Mouse (Mus musculus) MEL (cell line): ENCODE measurements around the gene D130052B06Rik. TPM values are rescaled to one million over a fixed set of nuclear protein-coding genes. Genes with fewer than 3 reads are reported as not detected.

Source experiments
- DNase-seq: peaks from one replicate; pipeline ENCODE4 v3.0.0; 2011; ENCODE audit warnings: low read depth, low spot score
- H3K27ac ChIP-seq: 2 replicates; pipeline ENCODE4 v1.5.1; 2012; ENCODE audit warnings: low read depth, mild to moderate bottlenecking, control low read depth, low read length, moderate library complexity; ENCODE audit not compliant: control insufficient read depth
- H3K27me3 ChIP-seq, 2 experiments: fragments of 150-350 bp in 1 of 2; sonication (generic) in 1 of 2; 2 replicates each; pipeline ENCODE4 v1.6.1; 2012; ENCODE audit warnings: low read length in 2 of 2, mild to moderate bottlenecking in 2 of 2, improper control_type of control experiment in 1 of 2, moderate library complexity in 1 of 2; ENCODE audit not compliant: insufficient read depth in 2 of 2, control insufficient read depth in 1 of 2
- H3K36me3 ChIP-seq, 2 experiments: 2 replicates each; pipeline ENCODE4 v1.6.1; 2012 to 2014; ENCODE audit warnings: low read length in 2 of 2, improper control_type of control experiment in 1 of 2, inconsistent platforms in 1 of 2, mild to moderate bottlenecking in 1 of 2; ENCODE audit not compliant: insufficient read depth in 2 of 2, control insufficient read depth in 1 of 2
- H3K4me1 ChIP-seq, 2 experiments: fragments of 150-350 bp in 1 of 2; sonication (generic) in 1 of 2; 2 replicates each; pipeline ENCODE4 v1.6.1; 2012; ENCODE audit warnings: low read length in 2 of 2, improper control_type of control experiment in 1 of 2, mild to moderate bottlenecking in 1 of 2; ENCODE audit not compliant: insufficient read depth in 2 of 2, control insufficient read depth in 1 of 2
- H3K4me3 ChIP-seq, 2 experiments: fragments of 150-350 bp in 1 of 2; sonication (generic) in 1 of 2; 2 replicates each; pipeline ENCODE4 v1.5.1; 2012; ENCODE audit warnings: low read depth in 2 of 2, low read length in 2 of 2, mild to moderate bottlenecking in 2 of 2, moderate library complexity in 2 of 2, control low read depth in 1 of 2, improper control_type of control experiment in 1 of 2; ENCODE audit not compliant: control insufficient read depth in 1 of 2, insufficient read depth in 1 of 2
- H3K79me2 ChIP-seq: 2 replicates; pipeline ENCODE4 v1.6.1; 2012; ENCODE audit warnings: mild to moderate bottlenecking, low read length, moderate library complexity; ENCODE audit not compliant: control insufficient read depth, poor library complexity, insufficient read depth
- H3K9ac ChIP-seq: 2 replicates; pipeline ENCODE4 v1.6.1; 2012; ENCODE audit warnings: low read depth, mild to moderate bottlenecking, control low read depth, low read length, moderate library complexity; ENCODE audit not compliant: control insufficient read depth, poor library complexity, severe bottlenecking
- H3K9me3 ChIP-seq: fragments of 150-350 bp; sonication (generic); replicated peaks from 2 replicates; pipeline ENCODE4 v1.6.1; 2012; ENCODE audit warnings: mild to moderate bottlenecking, low read length, improper control_type of control experiment, moderate library complexity; ENCODE audit not compliant: insufficient read depth
- CHD1 ChIP-seq: IDR thresholded peaks from 2 replicates; pipeline ENCODE4 v1.6.1; 2012; ENCODE audit warnings: low read depth, mild to moderate bottlenecking, inconsistent platforms, low read length, improper control_type of control experiment
- CHD2 ChIP-seq: IDR thresholded peaks from 2 replicates; pipeline ENCODE4 v1.6.1; 2011; ENCODE audit warnings: low read length, improper control_type of control experiment
- CTCF ChIP-seq, 3 experiments: IDR thresholded peaks in 2 of 3; conservative IDR thresholded peaks in 1 of 3; 2 replicates each; pipeline ENCODE4 v1.5.1; 2011 to 2012; ENCODE audit warnings: low read length in 3 of 3, low read depth in 2 of 3, mild to moderate bottlenecking in 2 of 3, improper control_type of control experiment in 1 of 3, inconsistent platforms in 1 of 3, mixed read lengths in 1 of 3, moderate library complexity in 1 of 3; ENCODE audit not compliant: control insufficient read depth in 1 of 3, insufficient read depth in 1 of 3, poor library complexity in 1 of 3, severe bottlenecking in 1 of 3
- E2F4 ChIP-seq: IDR thresholded peaks from 2 replicates; pipeline ENCODE4 v1.6.1; 2011; ENCODE audit warnings: low read depth, low read length, improper control_type of control experiment, borderline replicate concordance
- GATA1 ChIP-seq: IDR thresholded peaks from 2 replicates; pipeline ENCODE4 v1.6.1; 2011; ENCODE audit warnings: low read depth, low read length, improper control_type of control experiment
- MAX ChIP-seq: IDR thresholded peaks from 2 replicates; pipeline ENCODE4 v1.6.1; 2011; ENCODE audit warnings: low read length, improper control_type of control experiment
- MAZ ChIP-seq: IDR thresholded peaks from 2 replicates; pipeline ENCODE4 v1.6.1; 2012; ENCODE audit warnings: low read depth, mild to moderate bottlenecking, inconsistent platforms, low read length, improper control_type of control experiment
- MEF2A ChIP-seq: IDR thresholded peaks from 2 replicates; pipeline ENCODE4 v1.6.1; 2014; ENCODE audit warnings: low read depth, mild to moderate bottlenecking, inconsistent platforms, low read length, improper control_type of control experiment; ENCODE audit not compliant: poor library complexity, insufficient replicate concordance, severe bottlenecking; ENCODE audit errors: extremely low read depth
- MYB ChIP-seq: IDR thresholded peaks from 2 replicates; pipeline ENCODE4 v1.6.1; 2011; ENCODE audit warnings: mild to moderate bottlenecking, low read depth, low read length, improper control_type of control experiment
- MYC ChIP-seq: IDR thresholded peaks from 2 replicates; pipeline ENCODE4 v1.6.1; 2011; ENCODE audit warnings: low read depth, mild to moderate bottlenecking, low read length, improper control_type of control experiment, moderate library complexity
- POLR2A ChIP-seq, 2 experiments: IDR thresholded peaks; 2 replicates each; pipeline ENCODE4 v1.6.1; 2011 to 2012; ENCODE audit warnings: low read length in 2 of 2, mild to moderate bottlenecking in 2 of 2, control low read depth in 1 of 2, improper control_type of control experiment in 1 of 2, low read depth in 1 of 2, moderate library complexity in 1 of 2; ENCODE audit not compliant: control insufficient read depth in 1 of 2, insufficient read depth in 1 of 2, poor library complexity in 1 of 2
- POLR2AphosphoS2 ChIP-seq: IDR thresholded peaks from 2 replicates; pipeline ENCODE4 v1.6.1; 2011; ENCODE audit warnings: low read length, improper control_type of control experiment
- TAL1 ChIP-seq: IDR thresholded peaks from 2 replicates; pipeline ENCODE4 v1.6.1; 2012; ENCODE audit warnings: mild to moderate bottlenecking, inconsistent platforms, low read length, moderate library complexity, mixed read lengths
- TBP ChIP-seq: IDR thresholded peaks from 2 replicates; pipeline ENCODE4 v1.8.0; 2011; ENCODE audit warnings: low read depth, low read length, improper control_type of control experiment
- TCF12 ChIP-seq: IDR thresholded peaks from 2 replicates; pipeline ENCODE4 v1.6.1; 2014; ENCODE audit warnings: low read depth, mild to moderate bottlenecking, inconsistent platforms, low read length, improper control_type of control experiment, moderate library complexity
- USF1 ChIP-seq: IDR thresholded peaks from 2 replicates; pipeline ENCODE4 v1.6.1; 2014; ENCODE audit warnings: low read depth, mild to moderate bottlenecking, inconsistent platforms, low read length, improper control_type of control experiment, moderate library complexity
- USF2 ChIP-seq, 2 experiments: IDR thresholded peaks; 2 replicates each; pipeline ENCODE4 v1.6.1; 2011 to 2012; ENCODE audit warnings: improper control_type of control experiment in 2 of 2, low read length in 2 of 2, borderline replicate concordance in 1 of 2, inconsistent platforms in 1 of 2, low read depth in 1 of 2, mild to moderate bottlenecking in 1 of 2; ENCODE audit not compliant: insufficient read depth in 1 of 2
- ZC3H11A ChIP-seq: IDR thresholded peaks from 2 replicates; pipeline ENCODE4 v1.6.1; 2012; ENCODE audit warnings: low read depth, mild to moderate bottlenecking, inconsistent platforms, low read length, improper control_type of control experiment
- ZNF384 ChIP-seq: IDR thresholded peaks from 2 replicates; pipeline ENCODE4 v1.6.1; 2012; ENCODE audit warnings: low read depth, mild to moderate bottlenecking, inconsistent platforms, low read length, improper control_type of control experiment
- polyA plus RNA-seq, 2 experiments: library from polyadenylated mRNA; stranded (reverse) in 1 of 2; unstranded in 1 of 2; fragments of >175 nt in 1 of 2; fragments of >200 nt in 1 of 2; gene quantifications; 2 replicates each; pipeline versions ENCODE4 v1.2.1 to v1.2.4; 2012; ENCODE audit warnings: low replicate concordance in 2 of 2, low read depth in 1 of 2; ENCODE audit not compliant: insufficient read length in 2 of 2, insufficient read depth in 1 of 2, missing spikeins in 1 of 2
- total RNA-seq: library from RNA; depleted of rRNA; stranded (reverse); fragments of 300-350 nt; gene quantifications from 2 replicates; pipeline ENCODE4 v1.2.3, GENCODE M21; 2012

Gene D130052B06Rik
- total and polyA plus RNA-seq, 3 experiments: not detected

DNA sequence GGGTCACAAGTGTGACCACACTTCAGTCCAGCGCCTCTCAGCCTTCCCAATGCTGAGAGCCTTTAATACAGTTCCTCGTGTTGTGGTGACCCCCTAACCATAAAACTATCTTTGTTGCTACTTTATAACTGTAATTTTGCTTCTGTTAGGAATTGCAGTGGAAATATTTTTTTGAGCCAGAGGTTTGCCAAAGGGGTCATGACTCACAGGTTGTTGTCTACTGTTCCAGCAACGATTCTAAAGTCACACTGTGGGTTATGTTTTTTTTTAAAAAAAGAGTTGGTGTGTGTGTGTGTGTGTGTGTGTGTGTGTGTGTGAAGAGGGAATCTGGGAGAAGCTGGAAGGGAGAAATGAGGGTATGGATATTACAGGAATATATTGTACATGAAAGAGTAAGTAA, 56.1 kb downstream of the D130052B06Rik start:
- no peaks in the 10 kb centered on the region for H3K36me3 ChIP-seq
- TF ChIP-seq USF2 (IDR thresholded peaks at IDR 0.05; ENCODE audit: borderline replicate concordance in 1 of 2, insufficient read depth in 1 of 2, low read depth in 1 of 2, low read length in 2 of 2): no peak
- no peak for TF ChIP-seq E2F4
- TF ChIP-seq POLR2A (IDR thresholded peaks at IDR 0.05; ENCODE audit: control insufficient read depth in 1 of 2, insufficient read depth in 1 of 2, low read depth in 1 of 2, low read length in 2 of 2, poor library complexity in 1 of 2): no peak
- no peak for TF ChIP-seq POLR2AphosphoS2
- no peak for TF ChIP-seq MEF2A
- TF ChIP-seq MAZ: no peak
- H3K27me3 ChIP-seq: peaks cover 0 to 1% of the 10 kb centered on the region in 2 experiments; a peak in 1 of 4 replicates

DNA sequence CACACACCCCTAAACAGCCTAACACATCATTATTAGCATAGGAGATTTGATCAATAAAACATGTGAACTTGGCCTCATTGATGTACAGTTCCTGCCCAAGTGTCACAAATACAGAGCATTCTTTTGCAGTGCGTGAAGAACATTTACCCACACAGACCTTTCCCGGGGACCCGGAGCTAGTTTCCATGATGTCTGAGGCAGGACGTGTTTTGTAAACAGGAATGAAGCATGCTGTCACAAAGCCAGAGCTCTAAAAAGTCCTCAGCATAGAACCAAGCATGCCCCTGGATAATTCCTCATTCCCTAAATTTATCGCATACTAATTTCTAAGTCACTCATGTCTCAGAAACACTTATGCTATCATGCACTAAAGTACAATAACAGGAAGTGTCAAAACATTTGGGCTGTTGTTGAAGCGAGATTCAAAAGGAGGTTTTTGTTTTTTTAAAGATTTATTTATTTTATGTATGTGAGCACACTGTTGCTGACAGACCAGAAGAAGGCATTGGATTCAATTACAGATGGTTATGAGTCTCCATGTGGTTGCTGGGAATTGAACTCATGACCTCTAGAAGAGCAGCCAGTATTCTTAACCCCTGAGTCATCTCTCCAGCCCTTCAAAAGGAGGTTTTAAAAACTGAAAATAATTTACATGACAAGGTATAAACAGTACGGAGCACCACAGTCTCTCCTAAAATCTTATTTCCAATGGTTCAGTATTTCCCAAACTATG, 56.9 kb downstream of the D130052B06Rik start:
- Histone ChIP-seq H3K9ac (no peak overlapping the region), H3K4me3 (no peak overlapping the region), H3K9me3 (no peaks in the 10 kb centered on the region), H3K27me3 (peaks cover 0 to 1% of the 10 kb centered on the region in 2 experiments; a peak in 1 of 4 replicates)
- no peak for DNase-seq
- TF ChIP-seq MYB: no peak
- no peak for TF ChIP-seq CHD2
- no peak for TF ChIP-seq ZC3H11A
- TF ChIP-seq MYC: no peak
- TF ChIP-seq TBP: no peak
- TF ChIP-seq GATA1: no peak
- no peak for TF ChIP-seq ZNF384
- no peak for TF ChIP-seq CHD1
- TF ChIP-seq POLR2AphosphoS2: no peak
- TF ChIP-seq TCF12: no peak
- TF ChIP-seq TAL1: no peak
- TF ChIP-seq CTCF (IDR thresholded peaks at IDR 0.05 in 2 of 3, conservative IDR thresholded peaks at IDR 0.05 in 1 of 3; ENCODE audit: control insufficient read depth in 1 of 3, insufficient read depth in 1 of 3, low read depth in 2 of 3, low read length in 3 of 3, poor library complexity in 1 of 3, severe bottlenecking in 1 of 3): no peak
- TF ChIP-seq USF1: no peak
- no peak for TF ChIP-seq POLR2A (IDR thresholded peaks at IDR 0.05; ENCODE audit: control insufficient read depth in 1 of 2, insufficient read depth in 1 of 2, low read depth in 1 of 2, low read length in 2 of 2, poor library complexity in 1 of 2)
- no peak for TF ChIP-seq MAX
- TF ChIP-seq, all 39 proteins: peak for 0
- H3K4me1 ChIP-seq: no peaks in the 10 kb centered on the region
- H3K36me3 ChIP-seq: no peaks in the 10 kb centered on the region
- no peaks in the 10 kb centered on the region for H3K79me2 ChIP-seq
- H3K27ac ChIP-seq: no peak overlapping the region

More for the DNA sequence above, 56.1 kb downstream of the D130052B06Rik start:
- no peak overlapping the region for H3K4me3 ChIP-seq
- no peak overlapping the region for H3K27ac ChIP-seq
- no peaks in the 10 kb centered on the region for H3K9me3 ChIP-seq
- H3K79me2 ChIP-seq: no peaks in the 10 kb centered on the region
- no peaks in the 10 kb centered on the region for H3K4me1 ChIP-seq
- no peak for DNase-seq
- H3K9ac ChIP-seq: no peak overlapping the region
